Mouse (Mus musculus): ENCODE data around the gene Kdm5d. TPM values are rescaled to one million over a fixed set of nuclear protein-coding genes. Genes with fewer than 3 reads are reported as not detected.

The Kdm5d gene
- not detected for polyA plus RNA-seq (2014; fragmentation: Illumina TruSeq; extraction: RNeasy Lipid Tissue Mini Kit (QIAGEN cat#74804); ENCODE audit: insufficient read depth, low read depth, low replicate concordance)

DNA sequence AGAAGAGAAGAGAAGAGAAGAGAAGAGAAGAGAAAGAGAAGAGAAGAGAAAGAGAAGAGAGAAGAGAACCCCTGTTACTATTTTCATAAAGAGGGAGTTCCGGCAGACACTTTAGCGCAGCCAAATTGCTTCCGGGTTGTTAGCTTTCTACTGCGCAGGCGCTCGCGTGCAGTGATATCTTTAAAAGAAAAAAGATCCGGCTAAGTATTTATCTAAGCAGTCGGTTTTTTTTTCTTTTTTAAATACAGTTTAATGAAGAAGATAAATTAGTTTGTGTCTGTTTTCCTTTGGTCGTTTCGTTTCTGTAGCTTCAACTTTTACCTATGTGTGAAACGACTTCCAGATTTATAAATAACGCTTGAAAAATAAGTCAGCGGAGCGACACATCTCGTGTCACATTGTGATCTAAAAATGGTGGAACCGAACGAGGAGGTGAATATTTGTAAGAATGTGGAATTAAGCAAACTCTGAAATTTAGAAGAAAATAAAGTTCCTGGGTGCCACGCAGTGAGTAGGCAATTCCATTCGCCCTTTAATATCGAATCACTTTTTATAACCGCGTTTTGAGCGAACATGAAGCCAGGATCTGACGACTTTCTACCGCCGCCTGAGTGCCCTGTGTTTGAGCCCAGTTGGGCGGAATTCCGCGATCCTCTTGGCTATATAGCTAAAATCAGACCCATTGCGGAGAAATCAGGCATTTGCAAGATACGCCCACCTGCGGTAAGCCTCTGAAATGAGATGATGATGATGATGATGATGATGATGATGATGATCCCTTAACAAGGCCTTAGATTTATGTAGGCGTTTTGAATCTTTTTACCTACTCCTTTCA is at the start of gene Kdm5d:
TSS of gene Kdm5d (plus strand) at position 396 of the 835 bp plus-strand sequence.

Other genes with a start within 250 kb of the Kdm5d start
- not detected for gene Zfy1, start 100.4 kb upstream of the Kdm5d start, polyA plus RNA-seq (2014; fragmentation: Illumina TruSeq; extraction: RNeasy Lipid Tissue Mini Kit (QIAGEN cat#74804); ENCODE audit: insufficient read depth, low read depth, low replicate concordance)
- gene Uba1y, start 79.1 kb upstream of the Kdm5d start, polyA plus RNA-seq (2014; fragmentation: Illumina TruSeq; extraction: RNeasy Lipid Tissue Mini Kit (QIAGEN cat#74804); ENCODE audit: insufficient read depth, low read depth, low replicate concordance) = not detected
- gene Eif2s3y, start 112.8 kb downstream of the Kdm5d start, polyA plus RNA-seq (2014; fragmentation: Illumina TruSeq; extraction: RNeasy Lipid Tissue Mini Kit (QIAGEN cat#74804); ENCODE audit: insufficient read depth, low read depth, low replicate concordance) = not detected

All from lung, adult 10 weeks (tissue).